Mouse (Mus musculus): ENCODE measurements around the gene Safb. TPM values are rescaled to one million over a fixed set of nuclear protein-coding genes. Genes with fewer than 3 reads are reported as not detected.

Safb gene
- polyA plus RNA-seq, 2 experiments from 2014 or later: 34.0 to 45.4 TPM

- no peak for ATAC-seq
These were observed 70.7 kb downstream of the Safb start for GRCm38 (mm10) chr17:56655311-56655710.

Other genes with a start within 250 kb of the Safb start
- gene Ptprs, start 108.3 kb upstream of the Safb start, polyA plus RNA-seq (2017; shearing (Covaris generic)): 1 to 10 TPM; 6.5 to 8.6 TPM
- not detected for gene Znrf4, start 72.4 kb upstream of the Safb start, polyA plus RNA-seq (2017; shearing (Covaris generic))
- 1 to 10 TPM; 1.4 to 2.4 TPM for gene Gm20219, start 30.4 kb upstream of the Safb start, polyA plus RNA-seq (2017; shearing (Covaris generic))
- gene Safb2, start 240 bp upstream of the Safb start, polyA plus RNA-seq (2017; shearing (Covaris generic)): 10 to 100 TPM; 39.6 to 40.2 TPM
- gene 2410015M20Rik, start 24.9 kb downstream of the Safb start, polyA plus RNA-seq (2017; shearing (Covaris generic)): 100 to 1,000 TPM; 272 to 317 TPM
- 1,000 to 10,000 TPM; 4,432 to 4,869 TPM for gene Rpl36, start 28.6 kb downstream of the Safb start, polyA plus RNA-seq (2017; shearing (Covaris generic))
- 1 to 10 TPM; 7.0 to 8.0 TPM for gene Lonp1, start 42.1 kb downstream of the Safb start, polyA plus RNA-seq (2017; shearing (Covaris generic))
- 1 to 10 TPM in 1 of 2 experiments, under 1 TPM in 1; 0.87 to 1.0 TPM for gene Catsperd, start 43.3 kb downstream of the Safb start, polyA plus RNA-seq (2017; shearing (Covaris generic))
- 10 to 100 TPM; 40.5 to 56.7 TPM for gene Ranbp3, start 88.5 kb downstream of the Safb start, polyA plus RNA-seq (2017; shearing (Covaris generic))
- gene Ndufa11, start 132.9 kb downstream of the Safb start, polyA plus RNA-seq (2017; shearing (Covaris generic)): 100 to 1,000 TPM; 272 to 279 TPM
- gene Vmac, start 133.2 kb downstream of the Safb start, polyA plus RNA-seq (2017; shearing (Covaris generic)): 1 to 10 TPM; 6.0 TPM
- not detected for gene Nrtn, start 172.7 kb downstream of the Safb start, polyA plus RNA-seq (2017; shearing (Covaris generic))
- 10 to 100 TPM; 24.3 to 32.7 TPM for gene Dus3l, start 179.9 kb downstream of the Safb start, polyA plus RNA-seq (2017; shearing (Covaris generic))
- under 1 TPM; 0.33 to 0.74 TPM for gene Prr22, start 185.4 kb downstream of the Safb start, polyA plus RNA-seq (2017; shearing (Covaris generic))
- 1 to 10 TPM; 1.4 to 1.9 TPM for gene Rfx2, start 246.2 kb downstream of the Safb start, polyA plus RNA-seq (2017; shearing (Covaris generic))

All from activated CD4-positive, CD25-positive, alpha-beta regulatory T cell, adult 4 months (primary cell).